Mouse (Mus musculus) hindbrain, embryonic 12.5 days (tissue): ENCODE results near the gene Bcdin3d. TPM values are rescaled to one million over a fixed set of nuclear protein-coding genes. Genes with fewer than 3 reads are reported as not detected.

ENCODE experiments used
- ATAC-seq: fragments of 200-750 bp; cut with Nextera tagmentation; 2 replicates; pipeline ENCODE4 v1.8.0; 2017; ENCODE audit warnings: moderate TSS enrichment; ENCODE audit not compliant: low FRiP score
- H3K27ac ChIP-seq: fragments of 300-500 bp; sonication (generic); 2 replicates; pipeline ENCODE4 v1.5.1; 2016; ENCODE audit warnings: mild to moderate bottlenecking
- H3K27me3 ChIP-seq: fragments of 300-500 bp; sonication (generic); 2 replicates; pipeline ENCODE4 v1.6.1; 2016; ENCODE audit warnings: mild to moderate bottlenecking
- H3K36me3 ChIP-seq: fragments of 300-500 bp; sonication (generic); 2 replicates; pipeline ENCODE4 v1.6.1; 2016; ENCODE audit warnings: mild to moderate bottlenecking
- H3K4me1 ChIP-seq: fragments of 300-500 bp; sonication (generic); 2 replicates; pipeline ENCODE4 v1.6.1; 2016
- H3K4me2 ChIP-seq: fragments of 300-500 bp; sonication (generic); replicated peaks from 2 replicates; pipeline ENCODE4 v1.6.1; 2016; ENCODE audit warnings: mild to moderate bottlenecking
- H3K4me3 ChIP-seq: fragments of 300-500 bp; sonication (generic); 2 replicates; pipeline ENCODE4 v1.5.1; 2016; ENCODE audit warnings: mild to moderate bottlenecking
- H3K9ac ChIP-seq: fragments of 300-500 bp; sonication (generic); 2 replicates; pipeline ENCODE4 v1.6.1; 2016; ENCODE audit warnings: mild to moderate bottlenecking, moderate library complexity
- H3K9me3 ChIP-seq: fragments of 300-500 bp; sonication (generic); replicated peaks from 2 replicates; pipeline ENCODE4 v1.6.1; 2016; ENCODE audit warnings: mild to moderate bottlenecking
- WGBS: fragments of 180-500 bp; shearing (Covaris S2); methylation state at CpG from one replicate; pipeline ENCODE4 v1.1.7; 2016; 5-methylcytosine and 5-hydroxymethylcytosine counted together
- polyA plus RNA-seq: library from polyadenylated mRNA; unstranded; fragments of >200 nt; fragmentation: Nextera tagmentation; extraction: Ambion mirVana; gene quantifications from 2 replicates; pipeline ENCODE4 v1.2.1, GENCODE M21; 2016

Gene Bcdin3d
- polyA plus RNA-seq, 1 experiment from 2014 or later: 18.9 TPM

DNA sequence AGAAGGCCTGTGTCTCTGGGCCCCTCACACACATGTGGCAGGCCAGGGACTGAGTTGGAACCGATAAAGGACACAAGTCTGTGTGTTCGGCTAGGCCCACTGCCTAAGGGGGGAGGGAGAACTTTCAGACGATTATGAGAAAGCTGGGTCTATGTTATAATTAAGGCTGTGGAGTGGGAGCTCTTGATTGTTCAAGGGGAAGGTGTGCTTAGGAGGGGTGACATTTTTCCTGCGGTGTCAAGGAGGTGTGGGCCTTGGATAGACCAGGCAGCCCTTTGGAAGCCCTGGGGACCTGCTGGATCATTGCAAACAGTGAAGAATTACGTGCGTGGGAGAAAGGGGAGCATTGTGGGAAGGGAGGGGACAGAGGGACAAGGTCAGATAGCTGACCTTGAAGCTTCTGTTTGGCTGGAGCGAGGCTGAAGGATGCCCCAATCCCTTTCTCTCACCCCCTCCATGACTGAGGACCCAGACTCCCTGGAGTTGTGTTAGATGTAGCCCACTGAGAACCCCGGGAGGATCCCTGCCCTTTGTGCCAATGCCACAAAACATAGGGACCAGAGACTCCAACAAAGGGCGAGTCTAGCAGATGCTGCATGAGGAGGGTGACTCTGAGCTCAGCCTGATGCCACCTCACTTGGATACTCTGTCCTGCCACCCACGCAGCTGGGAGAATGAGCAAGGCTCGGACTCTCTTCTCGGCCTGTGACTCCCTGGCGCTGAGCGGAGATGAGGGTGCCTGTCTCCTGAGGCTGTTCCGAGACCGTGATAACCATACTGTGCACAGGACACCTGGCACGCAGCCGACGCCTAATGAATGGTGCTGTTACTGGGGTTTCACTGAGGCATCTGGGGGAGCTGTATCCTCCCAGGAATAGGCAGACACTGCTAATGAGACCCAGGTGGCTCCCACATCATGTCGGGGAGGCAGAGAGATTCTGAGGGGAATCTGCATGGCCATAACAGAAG, 27.0 kb upstream of the Bcdin3d start:
- H3K4me1 ChIP-seq: peaks cover 49% of the 10 kb centered on the region
- H3K4me3 ChIP-seq: no peak overlapping the region
- peak overlapping the region; percentile 88 for H3K27ac ChIP-seq
- ATAC-seq: peak; percentile 29
- H3K27me3 ChIP-seq: no peaks in the 10 kb centered on the region
- H3K36me3 ChIP-seq: no peaks in the 10 kb centered on the region
- no peak overlapping the region for H3K9ac ChIP-seq
- H3K4me2 ChIP-seq: no peak overlapping the region
- H3K9me3 ChIP-seq: no peaks in the 10 kb centered on the region
- WGBS: 58% methylated on average over 20 of the region's 20 CpGs

DNA sequence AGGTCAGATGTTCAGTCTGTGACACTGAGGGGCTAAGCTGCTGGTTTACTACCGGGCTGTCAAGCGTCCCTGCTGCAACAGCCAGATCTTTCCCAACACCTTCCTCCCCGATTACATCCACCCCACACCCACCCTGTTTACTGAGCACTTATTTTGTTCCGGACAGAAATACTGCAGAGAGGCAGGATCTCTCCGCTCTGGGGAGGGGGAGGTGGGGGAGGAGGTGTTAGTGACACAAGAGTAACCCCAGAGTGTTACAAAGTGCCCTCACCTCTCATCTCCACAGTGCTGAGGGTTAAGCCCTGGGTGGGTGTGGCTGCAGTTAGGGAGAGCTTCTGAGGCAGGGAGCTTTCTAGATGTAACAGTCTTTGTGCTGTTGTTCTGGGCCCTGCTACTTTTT, 25.8 kb upstream of the Bcdin3d start:
- no peak overlapping the region for H3K9ac ChIP-seq
- H3K27me3 ChIP-seq: no peaks in the 10 kb centered on the region
- peaks cover 41% of the 10 kb centered on the region for H3K4me1 ChIP-seq
- H3K9me3 ChIP-seq: no peaks in the 10 kb centered on the region
- no peak overlapping the region for H3K4me3 ChIP-seq
- ATAC-seq: no peak
- no peaks in the 10 kb centered on the region for H3K36me3 ChIP-seq
- no peak overlapping the region for H3K27ac ChIP-seq
- 42% methylated on average over 5 of the region's 5 CpGs for whole genome bisulfite sequencing
- H3K4me2 ChIP-seq: no peak overlapping the region

GRCm38 (mm10) chr15:99499726-99500125, 25.2 kb upstream of the Bcdin3d start:
- Histone ChIP-seq H3K27me3 (no peaks in the 10 kb centered on the region), H3K4me2 (no peak overlapping the region), H3K9ac (no peak overlapping the region), H3K4me1 (peaks cover 35% of the 10 kb centered on the region), H3K4me3 (no peak overlapping the region), H3K9me3 (no peaks in the 10 kb centered on the region), H3K27ac (no peak overlapping the region), H3K36me3 (no peaks in the 10 kb centered on the region)
- WGBS: 54% methylated on average over 6 of the region's 6 CpGs
- ATAC-seq: no peak

DNA sequence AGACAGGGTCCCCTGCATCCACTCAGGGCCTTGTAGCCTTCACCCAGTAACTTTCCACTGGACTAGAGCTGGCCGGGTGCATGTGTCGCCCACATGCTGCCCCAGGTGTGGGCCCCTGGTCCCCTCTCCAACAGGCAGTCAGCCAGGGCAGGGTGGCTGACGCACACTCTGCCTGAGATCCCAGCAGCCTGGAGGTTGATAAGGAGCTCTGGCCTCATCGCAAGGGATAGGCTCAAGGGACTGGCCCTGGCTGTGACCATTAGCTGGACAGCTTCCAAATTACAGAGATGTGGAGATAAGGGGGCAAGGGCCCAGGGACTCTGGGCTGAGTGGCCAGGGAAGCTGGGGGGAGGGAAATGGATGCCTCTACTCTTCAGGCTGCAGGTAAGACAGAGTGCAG, 24.3 kb upstream of the Bcdin3d start:
- H3K9me3 ChIP-seq: no peaks in the 10 kb centered on the region
- 76% methylated on average over 4 of the region's 4 CpGs for WGBS
- peak overlapping the region; percentile 23; the same call in 1 of the 2 replicates for H3K9ac ChIP-seq
- no peak overlapping the region for H3K4me2 ChIP-seq
- ATAC-seq: no peak
- H3K27ac ChIP-seq: no peak overlapping the region
- H3K4me1 ChIP-seq: peaks cover 35% of the 10 kb centered on the region
- H3K36me3 ChIP-seq: no peaks in the 10 kb centered on the region
- no peak overlapping the region for H3K4me3 ChIP-seq
- no peaks in the 10 kb centered on the region for H3K27me3 ChIP-seq

GRCm38 (mm10) chr15:99498356-99498755, 23.8 kb upstream of the Bcdin3d start:
- no peaks in the 10 kb centered on the region for H3K36me3 ChIP-seq
- WGBS: 88% methylated on average over 4 of the region's 4 CpGs
- no peak overlapping the region for H3K27ac ChIP-seq
- H3K9ac ChIP-seq: no peak overlapping the region
- peaks cover 34% of the 10 kb centered on the region for H3K4me1 ChIP-seq
- H3K9me3 ChIP-seq: no peaks in the 10 kb centered on the region
- no peak for ATAC-seq
- H3K4me3 ChIP-seq: no peak overlapping the region
- H3K4me2 ChIP-seq: no peak overlapping the region
- H3K27me3 ChIP-seq: no peaks in the 10 kb centered on the region

- ATAC-seq: no peak
- Histone ChIP-seq H3K27ac (no peak overlapping the region), H3K4me3 (no peak overlapping the region), H3K9ac (no peak overlapping the region), H3K9me3 (no peaks in the 10 kb centered on the region), H3K4me1 (peaks cover 31% of the 10 kb centered on the region), H3K27me3 (no peaks in the 10 kb centered on the region), H3K36me3 (no peaks in the 10 kb centered on the region), H3K4me2 (no peak overlapping the region)
- WGBS: 49% methylated on average over 12 of the region's 12 CpGs
These were observed 23.2 kb upstream of the Bcdin3d start for GRCm38 (mm10) chr15:99497527-99498242.

GRCm38 (mm10) chr15:99497061-99497460, 22.5 kb upstream of the Bcdin3d start:
- H3K9me3 ChIP-seq: no peaks in the 10 kb centered on the region
- no peak overlapping the region for H3K4me2 ChIP-seq
- H3K27me3 ChIP-seq: no peaks in the 10 kb centered on the region
- peak; percentile 57; the same call in 1 of the 2 replicates for ATAC-seq
- peaks cover 25% of the 10 kb centered on the region for H3K4me1 ChIP-seq
- 13% methylated on average over 4 of the region's 4 CpGs for WGBS
- H3K27ac ChIP-seq: no peak overlapping the region
- H3K9ac ChIP-seq: no peak overlapping the region
- H3K4me3 ChIP-seq: no peak overlapping the region
- H3K36me3 ChIP-seq: no peaks in the 10 kb centered on the region

DNA sequence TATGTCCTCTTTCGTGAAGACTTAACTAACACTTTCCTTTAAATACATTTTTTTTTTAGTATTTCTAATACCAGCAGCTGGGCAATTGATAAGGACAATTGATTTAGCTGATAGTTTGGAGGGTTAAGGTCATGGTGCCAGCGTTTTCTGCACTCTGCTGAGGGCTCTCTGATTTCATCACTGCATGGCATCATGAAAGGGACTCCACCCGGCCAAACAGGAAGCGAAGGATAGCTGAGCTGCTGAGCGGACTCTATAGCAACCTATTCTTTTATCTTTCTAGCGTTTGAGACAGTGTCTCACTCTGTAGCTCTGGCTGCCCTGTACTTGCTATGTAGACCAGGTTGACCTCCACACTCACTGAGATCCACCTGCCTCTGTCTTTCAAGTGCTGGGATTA, 10.2 kb upstream of the Bcdin3d start:
- WGBS: 73% methylated on average over 6 of the region's 6 CpGs
- Histone ChIP-seq H3K4me3 (no peak overlapping the region), H3K36me3 (no peaks in the 10 kb centered on the region), H3K27me3 (no peaks in the 10 kb centered on the region), H3K9me3 (no peaks in the 10 kb centered on the region), H3K9ac (no peak overlapping the region), H3K27ac (no peak overlapping the region), H3K4me1 (no peaks in the 10 kb centered on the region), H3K4me2 (no peak overlapping the region)
- ATAC-seq: no peak

- 71% methylated on average over 1 of the region's 1 CpGs for WGBS
These were observed 1.3 kb upstream of the Bcdin3d start for GRCm38 (mm10) chr15:99475814-99476213.

GRCm38 (mm10) chr15:99473801-99474575, 542 bp downstream of the Bcdin3d start:
- Histone ChIP-seq H3K9me3 (no peaks in the 10 kb centered on the region), H3K9ac (peak overlapping the region; percentile 79), H3K27ac (peak overlapping the region; percentile 93), H3K4me3 (peak overlapping the region; percentile 83), H3K36me3 (0 out of 2 replicates have a peak, but pooled peaks cover 11% of the 10 kb centered on the region), H3K27me3 (no peaks in the 10 kb centered on the region), H3K4me1 (peaks cover 11% of the 10 kb centered on the region), H3K4me2 (peak overlapping the region; percentile 65)
- 6% methylated on average over 38 of the region's 38 CpGs for WGBS
- ATAC-seq: peak; percentile 88

More at GRCm38 (mm10) chr15:99475814-99476213, 1.3 kb upstream of the Bcdin3d start:
- no peaks in the 10 kb centered on the region for H3K27me3 ChIP-seq
- no peak overlapping the region for H3K4me3 ChIP-seq
- H3K9ac ChIP-seq: no peak overlapping the region
- H3K9me3 ChIP-seq: no peaks in the 10 kb centered on the region
- H3K4me1 ChIP-seq: peaks cover 11% of the 10 kb centered on the region
- no peak for ATAC-seq
- no peak overlapping the region for H3K4me2 ChIP-seq
- H3K36me3 ChIP-seq: no peaks in the 10 kb centered on the region
- no peak overlapping the region for H3K27ac ChIP-seq

GRCm38 (mm10) chr15:99472972-99473371, 1.6 kb downstream of the Bcdin3d start:
- Histone ChIP-seq H3K4me1 (peaks cover 11% of the 10 kb centered on the region), H3K9me3 (no peaks in the 10 kb centered on the region), H3K27ac (no peak overlapping the region), H3K4me2 (no peak overlapping the region), H3K4me3 (no peak overlapping the region), H3K9ac (no peak overlapping the region), H3K27me3 (no peaks in the 10 kb centered on the region), H3K36me3 (0 out of 2 replicates have a peak, but pooled peaks cover 11% of the 10 kb centered on the region)
- WGBS: 89% methylated on average over 7 of the region's 7 CpGs
- ATAC-seq: no peak

- 80% methylated on average over 14 of the region's 14 CpGs for WGBS
- no peak overlapping the region for H3K9ac ChIP-seq
These were observed 2.9 kb downstream of the Bcdin3d start for GRCm38 (mm10) chr15:99471677-99472063.

More at GRCm38 (mm10) chr15:99471677-99472063, 2.9 kb downstream of the Bcdin3d start:
- ATAC-seq: no peak
- 0 out of 2 replicates have a peak, but pooled peaks cover 11% of the 10 kb centered on the region for H3K36me3 ChIP-seq
- no peak overlapping the region for H3K27ac ChIP-seq
- no peak overlapping the region for H3K4me2 ChIP-seq
- no peaks in the 10 kb centered on the region for H3K9me3 ChIP-seq
- H3K4me3 ChIP-seq: no peak overlapping the region
- H3K27me3 ChIP-seq: no peaks in the 10 kb centered on the region
- peaks cover 11% of the 10 kb centered on the region for H3K4me1 ChIP-seq
